Mouse (Mus musculus): ENCODE measurements around the gene Myrip.

Myrip gene

DNA sequence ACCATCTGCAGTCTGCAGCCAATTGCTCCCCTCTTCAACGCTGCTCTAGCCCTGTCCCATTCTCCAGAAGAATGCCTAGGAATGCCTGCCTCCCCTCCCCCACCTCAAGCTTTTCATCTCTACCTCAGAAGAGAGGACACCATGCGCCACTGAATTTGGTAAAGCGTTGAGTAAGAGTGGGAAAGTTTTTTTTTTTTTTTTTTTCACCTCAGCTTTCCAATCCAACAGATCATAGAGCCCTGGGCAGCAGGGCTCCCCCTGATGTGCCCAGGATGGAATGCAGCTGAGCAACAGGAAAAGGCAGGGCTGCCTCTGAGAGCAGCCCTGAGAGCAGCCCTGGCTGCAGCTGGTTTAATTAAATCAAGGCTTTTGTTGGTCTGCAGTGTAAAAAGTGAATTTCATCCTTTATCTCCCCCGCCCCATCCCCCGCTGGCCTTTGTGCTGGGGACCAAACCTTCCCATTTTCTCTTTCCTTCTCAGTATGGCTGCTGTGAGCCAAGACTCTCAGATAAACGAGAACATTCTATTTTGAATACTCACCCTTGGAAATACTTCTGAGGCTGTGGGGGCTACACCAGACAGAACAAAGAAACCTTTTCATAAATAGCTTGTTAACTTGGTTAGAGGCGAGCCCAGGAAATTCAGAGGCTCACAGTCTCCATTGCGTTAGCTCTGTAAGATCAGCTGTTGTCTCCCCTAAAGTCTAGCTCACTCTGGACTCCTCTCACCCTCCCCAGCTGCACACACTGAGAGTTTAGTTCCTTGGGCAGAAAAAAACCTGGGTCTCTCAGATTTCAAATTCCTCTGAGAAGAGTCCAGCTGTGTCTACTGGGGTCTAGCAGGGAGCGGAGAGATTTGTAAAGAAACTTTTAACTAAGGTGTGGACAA is 154.7 kb downstream of the Myrip start:
- DNase-seq (ENCODE audit: low read depth, low spot score), result no peak

DNA sequence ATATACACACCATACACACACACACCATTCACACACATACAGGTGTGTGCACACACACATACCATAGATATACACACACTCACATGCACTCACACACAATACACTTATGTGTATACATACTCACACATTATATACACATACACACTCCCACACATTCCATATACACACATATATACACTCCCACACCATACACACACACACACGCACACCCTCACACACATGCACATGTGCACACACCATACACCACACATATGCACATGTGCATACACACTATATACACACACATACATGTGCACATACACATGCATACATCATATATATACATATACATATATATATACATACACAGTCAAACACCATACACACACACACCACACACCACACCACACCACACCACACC is 169.1 kb downstream of the Myrip start:
- no peak for DNase-seq (ENCODE audit: low read depth, low spot score)

DNA sequence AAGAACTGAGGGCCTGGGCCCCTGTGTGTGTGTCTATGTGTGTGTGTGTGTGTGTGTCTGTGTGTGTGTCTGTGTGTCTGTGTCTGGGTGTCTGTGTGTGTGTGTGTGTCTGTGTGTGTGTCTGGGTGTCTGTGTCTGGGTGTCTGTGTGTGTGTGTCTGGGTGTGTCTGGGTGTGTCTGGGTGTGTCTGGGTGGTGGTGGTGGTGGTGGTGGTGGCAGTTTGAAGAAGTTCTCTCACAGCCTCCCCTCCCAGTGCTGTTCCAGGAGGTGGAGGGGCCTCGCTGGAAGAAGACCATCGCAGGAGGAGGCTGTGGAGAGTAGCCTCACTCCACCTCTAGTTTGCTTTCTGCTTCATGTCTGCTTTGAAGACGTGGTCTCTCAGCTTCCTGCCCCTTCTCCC is 180.3 kb downstream of the Myrip start:
- DNase-seq (ENCODE audit: low read depth, low spot score), result no peak

DNA sequence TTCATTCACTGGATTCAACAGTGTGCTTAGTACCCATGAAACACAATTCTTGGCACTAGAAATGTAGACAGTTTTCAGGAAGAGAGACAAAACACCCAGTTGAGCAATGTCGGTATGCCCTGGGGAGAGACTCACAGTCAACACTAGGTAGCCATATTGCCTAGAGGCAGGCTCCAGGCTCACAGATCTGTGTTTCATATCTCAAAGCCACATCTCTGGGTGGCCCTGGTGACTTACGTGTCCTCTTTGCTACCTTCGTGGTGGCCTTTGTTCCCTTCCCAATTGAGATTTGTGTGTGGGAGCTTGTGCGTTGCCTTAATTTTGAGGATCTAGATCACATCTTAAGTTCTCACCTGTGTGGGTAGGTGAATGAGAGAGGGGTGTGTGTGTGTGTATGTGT is 181.1 kb downstream of the Myrip start:
- DNase-seq (ENCODE audit: low read depth, low spot score), result no peak

DNA sequence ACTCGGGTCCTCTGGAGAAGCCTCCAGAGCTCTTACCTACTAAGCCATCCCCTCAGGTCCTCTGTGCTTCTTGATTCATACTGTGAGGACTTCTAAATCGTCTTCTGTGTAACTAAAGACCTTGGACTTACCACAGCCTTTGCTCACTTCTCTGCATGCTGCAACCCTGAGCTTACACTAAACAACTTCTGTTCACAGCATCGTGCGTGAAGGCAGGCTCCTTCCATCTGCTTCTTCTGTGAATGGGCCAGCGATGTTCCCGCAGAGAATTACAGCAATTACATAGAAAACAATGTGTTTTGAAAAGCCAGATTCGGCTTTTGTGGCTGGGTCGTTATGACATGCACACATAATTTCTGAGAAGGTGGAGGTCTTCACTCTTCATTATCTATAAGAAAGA is 181.8 kb downstream of the Myrip start:
- no peak for DNase-seq (ENCODE audit: low read depth, low spot score)

DNA sequence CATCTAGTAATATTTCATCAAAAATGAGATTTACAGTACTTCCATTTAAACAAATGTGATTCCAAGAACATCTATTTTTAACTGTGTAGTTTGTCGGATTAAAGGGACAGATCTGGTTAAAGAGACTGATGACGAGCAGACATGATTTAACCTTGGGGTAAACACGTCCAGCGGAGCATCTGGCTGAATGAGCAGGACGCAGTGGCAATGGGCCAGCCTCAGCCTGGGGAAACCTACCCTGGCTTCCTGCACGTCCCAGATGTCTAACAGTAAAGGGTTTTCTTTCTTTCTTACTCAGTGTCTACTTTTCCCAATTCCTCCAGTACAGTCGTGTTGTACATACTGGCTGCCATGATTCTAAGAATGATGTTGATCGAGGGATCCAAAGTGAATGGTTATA is 185.8 kb downstream of the Myrip start:
- no peak for DNase-seq (ENCODE audit: low read depth, low spot score)

DNA sequence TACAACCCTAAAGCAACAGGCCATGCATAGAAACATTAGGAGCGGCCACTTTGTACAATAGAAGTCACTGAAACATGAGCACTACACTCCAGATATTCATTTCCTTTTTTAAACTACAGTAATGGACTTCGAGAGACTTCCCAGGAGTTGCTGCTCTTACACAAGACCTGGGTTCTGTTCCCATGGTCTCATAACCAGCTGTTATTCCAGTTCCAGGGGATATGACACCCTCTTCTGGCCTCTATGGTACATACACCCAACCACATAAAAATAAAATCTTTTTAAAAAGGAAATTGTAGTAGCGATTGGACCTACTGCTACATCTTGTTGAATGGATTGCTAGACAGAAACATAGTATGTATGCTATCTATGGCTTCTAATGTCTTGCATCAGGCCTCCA is 190.2 kb downstream of the Myrip start:
- DNase-seq (ENCODE audit: low read depth, low spot score), result peak; percentile 42

DNA sequence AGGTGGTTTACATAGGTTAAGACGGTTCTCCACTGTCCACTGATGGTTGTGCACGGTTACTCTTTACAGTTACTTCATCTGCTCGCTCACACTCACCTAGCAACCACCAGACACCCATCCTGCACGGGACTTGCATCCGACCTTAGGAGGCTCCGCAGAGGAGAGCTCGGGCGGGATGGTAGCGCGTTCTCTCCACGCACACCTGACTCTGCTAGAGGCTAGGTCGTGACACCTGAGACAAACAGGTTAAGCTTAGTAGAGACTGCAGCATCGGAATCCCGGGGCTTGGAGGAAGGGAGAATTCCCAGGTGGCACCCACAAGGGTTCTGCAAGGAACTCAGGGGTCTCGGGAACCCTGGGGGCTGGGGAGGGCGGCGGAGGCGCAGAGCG is 190.7 kb downstream of the Myrip start, which contains the start of gene Eif1b:
TSS of gene Eif1b (plus strand) at position 223 of the 390 bp plus-strand sequence.
- no peak for DNase-seq (ENCODE audit: low read depth, low spot score)

DNA sequence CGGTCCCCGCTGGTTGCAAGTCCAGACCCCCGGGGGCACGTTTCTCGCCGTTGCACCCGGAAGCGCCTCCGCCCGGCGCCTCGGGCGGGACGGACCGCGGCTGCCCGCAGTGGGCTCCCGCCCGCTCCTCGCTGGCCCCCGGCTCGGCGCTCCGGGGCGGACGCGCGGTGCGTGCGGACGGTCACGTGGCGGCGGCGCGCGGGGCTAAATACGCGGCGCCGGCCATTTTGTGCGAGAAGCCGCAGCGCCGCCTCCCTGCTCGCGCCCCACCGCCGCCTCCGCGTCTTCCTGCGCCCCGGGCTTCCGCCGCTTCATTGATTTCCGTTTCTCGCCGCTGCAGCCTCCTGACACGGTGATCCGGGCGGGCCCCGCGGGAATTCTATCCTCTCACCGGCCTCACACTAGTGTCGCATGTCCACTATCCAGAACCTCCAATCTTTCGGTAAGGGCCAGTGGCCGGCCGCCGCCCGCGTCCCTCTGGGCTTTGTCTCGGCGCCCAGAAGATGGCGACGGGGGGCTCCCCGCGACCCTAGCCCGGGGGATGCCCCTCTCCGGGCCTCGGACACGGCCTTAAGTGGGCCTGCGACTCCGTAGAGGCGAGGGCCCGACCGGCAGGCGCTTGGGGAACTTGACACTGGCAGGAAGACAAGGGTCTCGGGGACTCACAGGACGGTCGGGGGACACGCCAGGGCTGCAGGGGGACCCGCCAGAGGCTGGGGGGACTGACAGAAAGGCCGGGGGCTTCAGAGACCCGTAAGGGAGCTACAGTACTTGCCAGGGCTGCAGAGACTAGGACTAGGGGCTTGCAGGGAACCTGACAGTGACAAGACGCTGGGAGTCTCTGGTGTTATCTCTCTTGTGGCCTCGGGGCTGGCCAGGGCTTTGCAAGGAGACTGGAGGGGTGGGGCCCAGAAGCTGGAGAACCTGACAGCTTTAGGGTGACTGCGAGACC is 191.4 kb downstream of the Myrip start:
- peak; percentile 80 for DNase-seq (ENCODE audit: low read depth, low spot score)

DNA sequence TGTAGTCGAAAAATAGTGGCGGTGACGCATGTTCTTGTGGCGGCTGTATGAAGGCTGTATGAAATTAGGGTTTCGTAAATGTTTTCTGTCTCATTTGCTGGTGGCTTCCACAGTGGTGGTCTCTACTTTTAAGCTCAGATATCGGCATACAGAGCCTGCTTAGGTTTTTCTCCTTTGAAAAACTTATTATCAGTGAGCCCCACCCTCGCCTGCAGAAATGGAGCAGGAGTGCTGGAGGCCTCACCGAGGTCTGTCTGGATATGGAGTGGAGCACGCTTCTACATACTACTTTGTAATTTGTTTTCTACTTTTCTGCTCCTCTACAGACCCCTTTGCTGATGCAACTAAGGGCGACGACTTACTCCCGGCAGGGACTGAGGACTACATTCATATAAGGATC is 192.5 kb downstream of the Myrip start:
- no peak for DNase-seq (ENCODE audit: low read depth, low spot score)

DNA sequence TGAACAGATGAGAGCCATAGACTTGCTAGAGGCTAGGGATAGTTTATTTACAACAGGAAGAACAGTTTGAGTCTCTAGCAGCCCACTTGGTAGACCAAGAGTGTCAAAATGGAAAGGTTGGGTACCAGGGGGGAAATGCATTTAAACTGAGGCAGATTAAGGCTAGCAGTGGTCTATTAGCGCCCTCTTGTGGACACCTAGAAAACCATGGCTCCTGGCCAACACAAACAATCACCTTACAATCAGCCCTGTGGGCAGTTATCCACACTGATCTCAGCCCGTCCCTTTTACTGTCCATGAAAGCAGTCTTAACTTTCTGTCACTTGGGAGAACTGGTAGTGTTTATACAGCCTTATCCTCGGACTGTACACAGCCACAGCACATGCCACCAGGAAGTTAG is 195.4 kb downstream of the Myrip start:
- peak; percentile 70 for DNase-seq (ENCODE audit: low read depth, low spot score)

DNA sequence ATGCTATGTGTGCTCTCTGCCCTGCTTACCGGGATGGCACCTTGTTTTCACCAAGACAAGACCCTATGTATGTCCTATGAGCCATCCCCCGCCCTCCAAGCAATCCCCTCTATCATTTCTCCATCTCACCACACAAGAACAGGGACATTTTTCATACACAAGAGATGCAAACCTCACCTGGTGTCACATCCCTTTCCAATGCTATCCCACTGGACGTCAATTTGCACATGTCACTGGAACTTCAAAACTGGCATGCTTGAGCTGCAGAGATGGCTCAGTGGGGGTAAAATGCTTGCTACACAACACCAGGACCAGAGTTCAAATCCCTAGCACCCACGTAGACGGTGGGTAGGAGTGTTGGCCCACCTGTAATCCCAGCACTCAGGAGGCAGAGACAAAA is 196.7 kb downstream of the Myrip start:
- no peak for DNase-seq (ENCODE audit: low read depth, low spot score)

DNA sequence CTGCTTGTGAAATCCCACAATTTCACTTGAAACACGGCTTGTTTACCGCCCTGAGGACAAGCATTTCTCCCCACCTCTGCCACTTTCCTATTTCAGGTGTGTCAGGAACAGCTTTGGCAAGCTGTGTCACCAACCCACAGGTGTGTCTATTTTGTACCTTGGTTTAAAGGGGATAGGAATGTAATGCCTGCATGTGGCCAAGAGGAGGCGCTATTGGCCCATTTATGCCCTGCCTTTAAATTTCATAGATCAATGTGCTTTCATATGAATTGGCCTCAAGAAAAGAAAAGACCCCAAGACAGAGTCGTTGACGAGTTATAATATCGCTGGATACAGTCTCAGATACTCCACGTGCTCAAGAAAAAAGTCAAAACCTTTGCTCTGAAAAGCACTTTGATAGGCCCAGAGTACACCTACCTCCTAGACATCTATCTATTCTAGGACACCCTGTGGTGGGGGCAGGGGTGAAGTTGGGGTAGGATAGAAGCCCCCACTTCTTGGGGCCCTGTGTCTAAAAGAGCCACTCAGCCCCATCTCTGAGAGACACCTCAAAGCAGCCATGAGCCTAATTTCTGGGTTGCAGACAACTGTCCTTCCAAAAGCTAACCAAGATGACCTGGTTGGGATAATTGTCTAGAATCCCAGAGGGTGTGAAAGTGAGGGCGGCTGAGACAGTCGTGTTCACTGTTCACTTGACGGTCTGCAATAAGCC is 200.0 kb downstream of the Myrip start:
- DNase-seq (ENCODE audit: low read depth, low spot score), result peak; percentile 47

DNA sequence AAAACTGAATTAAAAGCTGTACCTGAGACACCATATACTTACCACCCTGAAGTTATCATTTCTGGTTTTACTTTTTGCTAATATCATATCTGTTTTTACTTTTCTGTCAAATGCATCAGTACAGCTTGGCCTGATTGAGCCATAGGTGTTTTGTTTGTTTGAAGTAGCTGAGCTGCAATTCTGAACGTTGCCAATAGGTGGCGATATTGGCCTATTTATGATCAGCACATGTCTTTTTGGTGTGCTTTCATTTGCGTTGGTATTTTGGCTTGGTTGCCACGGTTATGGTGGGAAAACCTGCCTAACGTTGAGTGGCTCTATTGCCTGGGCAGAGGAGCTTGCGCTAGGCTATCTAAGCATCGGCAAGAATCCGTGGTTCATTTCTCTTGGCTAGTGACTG is 200.7 kb downstream of the Myrip start:
- peak; percentile 84 for DNase-seq (ENCODE audit: low read depth, low spot score)

DNA sequence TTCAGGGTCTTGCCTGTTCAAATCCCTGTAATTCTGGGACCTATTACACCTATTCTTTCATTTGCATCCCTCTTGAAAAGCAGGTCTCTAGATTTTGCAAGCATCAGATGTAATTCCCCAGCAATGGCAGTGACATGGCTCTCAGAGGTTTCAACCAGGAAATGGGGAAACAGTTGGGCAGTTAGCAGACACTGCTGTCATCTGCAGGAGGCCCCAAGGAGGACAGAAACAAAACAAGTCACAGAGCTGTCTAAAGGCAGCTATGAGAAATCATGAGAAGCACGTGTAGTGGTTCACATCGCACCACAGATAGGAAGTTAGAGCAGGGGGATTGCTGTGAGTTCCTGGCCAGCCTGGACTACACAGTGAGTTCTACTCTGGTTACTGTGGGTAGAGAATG is 203.1 kb downstream of the Myrip start:
- no peak for DNase-seq (ENCODE audit: low read depth, low spot score)

DNA sequence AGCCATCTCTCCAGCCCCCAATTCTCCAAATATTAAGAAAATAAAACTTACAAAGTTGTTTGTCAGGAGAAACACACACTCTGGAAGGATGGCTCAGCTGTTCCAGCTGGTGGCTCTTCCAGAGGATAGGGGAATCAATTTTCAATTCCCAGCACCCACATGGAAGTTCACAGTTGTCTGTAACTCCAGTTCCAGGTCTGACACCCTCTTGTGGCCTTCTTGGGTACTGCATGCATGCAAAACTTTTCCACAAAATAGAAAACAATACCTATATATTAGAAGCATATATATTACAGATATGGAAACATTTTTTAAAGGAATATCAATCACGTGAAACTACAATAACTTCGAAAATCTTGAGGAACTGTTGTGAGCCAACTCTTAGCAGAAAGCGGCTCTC is 210.5 kb downstream of the Myrip start:
- DNase-seq (ENCODE audit: low read depth, low spot score), result no peak

DNA sequence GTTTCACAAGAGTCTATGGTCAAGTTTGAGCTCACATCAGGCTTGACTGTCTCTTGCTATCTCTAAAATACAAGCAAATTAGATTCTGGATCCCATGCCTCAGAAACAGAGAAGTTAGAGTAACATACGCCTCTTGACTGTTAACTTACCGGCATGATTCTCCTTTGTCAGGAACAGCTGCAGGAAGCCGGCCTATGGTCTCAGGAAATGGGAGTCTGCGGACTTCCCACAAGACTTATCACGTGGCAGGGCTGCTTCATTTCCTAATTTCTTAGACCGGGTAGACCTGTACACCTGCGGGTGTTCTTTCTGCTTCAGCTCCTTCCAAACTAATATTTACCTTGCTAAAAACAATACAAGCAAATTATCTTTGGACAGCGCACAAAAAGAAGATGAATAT is 215.4 kb downstream of the Myrip start:
- DNase-seq (ENCODE audit: low read depth, low spot score), result no peak

DNA sequence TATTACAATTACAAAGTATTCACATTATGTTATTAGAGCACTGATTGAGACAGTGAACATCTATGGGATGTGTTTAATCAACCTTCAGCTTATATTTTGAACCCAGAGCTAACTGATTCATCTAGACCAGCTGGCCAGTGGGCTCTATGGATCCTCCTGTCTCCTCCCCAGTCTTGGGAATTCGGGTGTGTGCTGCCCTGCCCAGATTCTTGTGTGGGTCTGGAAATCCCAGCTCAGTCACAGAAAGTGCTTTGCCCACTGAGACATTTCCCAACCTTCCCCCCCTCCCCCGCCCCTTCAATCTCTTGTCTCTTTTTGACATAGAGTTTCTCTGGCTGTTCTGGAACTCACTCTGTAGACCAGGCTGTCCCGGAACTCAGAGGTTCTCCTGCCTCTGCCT is 217.6 kb downstream of the Myrip start:
- DNase-seq (ENCODE audit: low read depth, low spot score), result no peak

DNA sequence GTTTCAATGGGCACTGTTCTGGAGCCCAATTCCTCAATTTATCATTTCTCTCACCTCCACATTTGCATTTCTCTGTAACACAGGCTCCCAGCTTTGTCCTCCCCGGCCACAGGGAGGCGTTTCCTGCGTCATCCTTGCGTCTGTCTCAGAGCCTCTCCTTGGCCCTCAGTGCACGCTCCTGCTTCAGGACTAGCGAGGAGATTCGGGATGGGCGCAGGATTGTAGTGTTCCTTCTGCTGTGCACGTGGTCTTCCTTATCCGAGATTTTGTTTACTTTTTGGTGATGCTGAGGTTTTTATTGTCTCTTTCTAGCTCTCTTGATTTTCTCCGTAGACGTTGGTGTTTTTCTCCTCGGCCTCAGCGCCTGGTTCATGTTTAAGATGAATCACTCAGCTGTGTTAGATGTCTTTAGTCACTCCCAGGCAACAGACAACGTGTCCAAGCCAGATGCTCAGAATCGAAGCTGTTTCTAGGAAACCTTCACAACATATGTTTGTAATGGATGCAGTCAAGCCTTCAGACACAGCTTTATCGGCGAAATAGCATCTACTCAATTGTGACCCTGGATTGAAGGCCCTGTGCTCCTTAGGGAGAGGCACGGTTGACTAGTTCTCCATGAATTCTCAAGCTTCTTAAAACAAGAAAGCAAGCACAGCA is 218.3 kb downstream of the Myrip start:
- DNase-seq (ENCODE audit: low read depth, low spot score), result no peak

DNA sequence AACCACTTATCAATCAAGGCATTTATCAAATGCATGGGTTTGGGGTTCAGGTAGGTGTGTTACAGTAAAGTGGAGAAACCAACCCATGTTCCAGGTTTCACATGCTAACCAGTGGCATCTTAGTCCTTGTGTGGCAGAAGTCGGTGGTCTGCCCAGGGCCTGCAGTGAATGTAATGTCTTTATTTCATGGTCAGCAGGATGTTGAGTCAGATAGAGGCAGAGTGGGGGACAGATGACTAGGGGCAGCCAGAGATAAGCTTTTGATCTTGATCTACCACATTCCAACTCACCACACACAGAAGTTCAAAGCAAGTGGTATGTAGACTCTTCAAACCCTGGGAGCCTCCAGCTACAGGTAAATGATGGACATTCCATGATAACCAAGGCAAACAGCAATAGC is 219.8 kb downstream of the Myrip start:
- no peak for DNase-seq (ENCODE audit: low read depth, low spot score)

All from A20 (cell line).